Mouse (Mus musculus): ENCODE results near the gene Snx27. TPM values are rescaled to one million over a fixed set of nuclear protein-coding genes. Genes with fewer than 3 reads are reported as not detected.

Snx27 gene
- total and polyA plus RNA-seq, 3 experiments: 36.9 to 123 (median 45.4) TPM

DNA sequence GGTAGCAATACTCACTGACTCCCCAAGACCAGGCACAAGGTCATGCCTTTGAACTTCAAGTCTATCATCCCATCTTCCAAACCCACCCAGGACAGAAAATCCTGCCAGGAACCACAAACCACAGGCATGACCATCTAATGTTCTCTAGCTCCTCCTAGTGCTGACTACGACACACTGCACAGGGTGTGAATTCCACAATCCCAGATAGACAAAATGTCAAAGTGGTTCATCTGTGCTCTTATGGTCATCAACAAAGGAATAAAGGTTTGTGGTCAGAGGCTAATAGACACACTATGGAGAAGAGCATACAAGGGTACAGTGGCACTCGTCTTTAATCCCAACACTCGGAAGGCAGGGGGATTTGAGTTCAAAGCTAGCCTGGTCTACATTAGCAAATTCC is 80.3 kb downstream of the Snx27 start (continued):
- TF ChIP-seq KAT2A (conservative IDR thresholded peaks at IDR 0.05; ENCODE audit: low read depth, low read length) (no peak), RAD21 (IDR thresholded peaks at IDR 0.05; ENCODE audit: low read depth, low read length) (peak; percentile 66), TBP (IDR thresholded peaks at IDR 0.05; ENCODE audit: low read depth, low read length) (no peak), ZC3H11A (IDR thresholded peaks at IDR 0.05; ENCODE audit: low read depth, low read length) (peak; percentile 56; the same call in 1 of the 2 replicates), MAFK (IDR thresholded peaks at IDR 0.05; ENCODE audit: borderline replicate concordance, low read depth, low read length) (no peak), E2F4 (IDR thresholded peaks at IDR 0.05; ENCODE audit: borderline replicate concordance, low read depth, low read length) (no peak), POLR2AphosphoS2 (IDR thresholded peaks at IDR 0.05; ENCODE audit: low read length) (no peak), MYC (IDR thresholded peaks at IDR 0.05; ENCODE audit: low read depth, low read length) (0 out of 2 replicates have a peak, but pooled peaks have one; percentile 49), POLR2A (IDR thresholded peaks at IDR 0.05; ENCODE audit: control insufficient read depth in 1 of 2, insufficient read depth in 1 of 2, low read depth in 1 of 2, low read length in 2 of 2, poor library complexity in 1 of 2) (no peak), ZKSCAN1 (IDR thresholded peaks at IDR 0.05; ENCODE audit: low read depth, low read length) (no peak)

DNA sequence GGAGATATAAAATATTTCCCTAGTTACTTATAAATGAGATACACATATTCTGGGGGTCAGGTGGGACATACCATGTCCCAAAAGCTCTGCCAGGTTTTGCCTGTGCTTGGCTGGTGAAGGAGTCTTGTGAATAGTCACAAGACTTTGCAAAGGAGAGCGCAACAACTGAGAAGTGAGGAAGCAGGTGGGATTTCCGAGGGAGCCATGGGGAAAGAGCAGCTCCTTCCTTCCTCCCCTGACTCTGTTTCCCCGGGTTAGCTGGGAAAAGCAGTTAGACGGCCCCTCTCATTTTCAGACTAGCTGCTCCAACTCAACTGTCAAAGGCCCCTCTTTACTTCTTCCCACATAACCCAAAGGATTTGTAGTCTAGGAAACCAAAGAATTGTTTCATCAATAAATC is 85.4 kb downstream of the Snx27 start:
- no peak for DNase-seq (ENCODE audit: low read depth, low spot score)
- Histone ChIP-seq H3K36me3 (ENCODE audit: control insufficient read depth in 1 of 2, insufficient read depth in 2 of 2, low read length in 2 of 2) (peaks cover 0 to 18% of the 10 kb centered on the region in 2 experiments; a peak in 2 of 4 replicates), H3K4me3 (ENCODE audit: control insufficient read depth in 1 of 2, insufficient read depth in 1 of 2, low read depth in 2 of 2, low read length in 2 of 2) (no peak overlapping the region), H3K9me3 (replicated peaks; ENCODE audit: insufficient read depth, low read length) (no peaks in the 10 kb centered on the region), H3K79me2 (ENCODE audit: control insufficient read depth, insufficient read depth, low read length, poor library complexity) (no peaks in the 10 kb centered on the region), H3K27ac (ENCODE audit: control insufficient read depth, low read depth, low read length) (no peak overlapping the region), H3K9ac (ENCODE audit: control insufficient read depth, low read depth, low read length, poor library complexity, severe bottlenecking) (no peak overlapping the region), H3K27me3 (ENCODE audit: control insufficient read depth in 1 of 2, insufficient read depth in 2 of 2, low read length in 2 of 2) (no peaks in the 10 kb centered on the region), H3K4me1 (ENCODE audit: control insufficient read depth in 1 of 2, insufficient read depth in 2 of 2, low read length in 2 of 2) (no peaks in the 10 kb centered on the region)
- TF ChIP-seq GATA1 (IDR thresholded peaks at IDR 0.05; ENCODE audit: low read depth, low read length) (no peak), POLR2A (IDR thresholded peaks at IDR 0.05; ENCODE audit: control insufficient read depth in 1 of 2, insufficient read depth in 1 of 2, low read depth in 1 of 2, low read length in 2 of 2, poor library complexity in 1 of 2) (no peak), MXI1 (IDR thresholded peaks at IDR 0.05; ENCODE audit: low read depth, low read length) (no peak), NRF1 (IDR thresholded peaks at IDR 0.05; ENCODE audit: insufficient read depth, low read depth, low read length, poor library complexity, severe bottlenecking) (no peak), SIN3A (IDR thresholded peaks at IDR 0.05; ENCODE audit: low read length) (no peak), TAL1 (IDR thresholded peaks at IDR 0.05; ENCODE audit: low read length) (no peak), MAFK (IDR thresholded peaks at IDR 0.05; ENCODE audit: borderline replicate concordance, low read depth, low read length) (no peak), NELFE (IDR thresholded peaks at IDR 0.05; ENCODE audit: low read depth, low read length) (no peak), MEF2A (IDR thresholded peaks at IDR 0.05; ENCODE audit: extremely low read depth, insufficient replicate concordance, low read depth, low read length, poor library complexity, severe bottlenecking) (no peak), BHLHE40 (IDR thresholded peaks at IDR 0.05; ENCODE audit: borderline replicate concordance, low read depth, low read length) (no peak), MAZ (IDR thresholded peaks at IDR 0.05; ENCODE audit: low read depth, low read length) (no peak), JUND (IDR thresholded peaks at IDR 0.05; ENCODE audit: low read depth, low read length) (no peak), KAT2A (conservative IDR thresholded peaks at IDR 0.05; ENCODE audit: low read depth, low read length) (no peak)

Measured in MEL (cell line).